Mouse (Mus musculus): ENCODE results near the gene 4931429L15Rik. TPM values are rescaled to one million over a fixed set of nuclear protein-coding genes. Genes with fewer than 3 reads are reported as not detected.

Gene 4931429L15Rik
- total and polyA plus RNA-seq, 2 experiments from 2014 or later: not detected

DNA sequence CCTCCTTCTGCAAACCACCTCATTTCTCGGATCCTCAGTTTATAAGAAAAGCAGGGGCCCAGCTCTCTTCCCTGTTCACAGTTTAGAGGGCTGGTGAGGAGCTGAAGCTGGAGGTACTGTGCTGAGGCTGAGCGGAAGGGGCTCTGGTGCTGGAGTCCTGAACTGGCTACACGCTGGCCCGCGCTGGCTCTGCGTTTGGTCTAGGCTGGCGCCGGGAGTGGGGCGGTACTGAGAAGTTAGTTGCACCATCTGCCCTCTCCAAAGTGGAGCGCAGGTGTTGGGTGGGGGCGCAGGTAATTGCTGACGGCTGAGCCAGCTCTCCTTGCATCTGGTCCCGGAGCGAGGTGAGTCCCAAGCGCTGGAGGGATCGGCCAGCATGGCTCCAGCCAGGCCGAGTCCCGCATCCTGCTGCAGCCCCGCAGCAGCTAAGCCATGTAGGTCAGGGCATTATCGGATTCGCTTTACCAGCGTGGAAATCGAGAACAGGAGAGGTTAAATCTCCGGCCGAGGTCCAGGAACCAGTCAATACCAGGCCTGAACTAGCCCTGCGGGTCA is 14.8 kb upstream of the 4931429L15Rik start:
- no peak overlapping the region for H3K27ac ChIP-seq (ENCODE audit: low read depth, low read length)
- H3K4me3 ChIP-seq (ENCODE audit: low read depth, low read length): no peak overlapping the region
- no peak overlapping the region for H3K4me2 ChIP-seq (ENCODE audit: low read depth)
- TF ChIP-seq CTCF (IDR thresholded peaks at IDR 0.05; ENCODE audit: low read depth): no peak
- H3K4me1 ChIP-seq (ENCODE audit: insufficient read depth): peaks cover 11% of the 10 kb centered on the region
- no peaks in the 10 kb centered on the region for H3K36me3 ChIP-seq (ENCODE audit: insufficient read depth)
- no peak overlapping the region for H3K9ac ChIP-seq
- ATAC-seq: no peak
- no peaks in the 10 kb centered on the region; the same call in 1 of the 2 replicates for H3K27me3 ChIP-seq (ENCODE audit: insufficient read depth, low read length)
- no peak for DNase-seq
- 45% methylated on average over 26 of the region's 26 CpGs for WGBS
- no peaks in the 10 kb centered on the region for H3K9me3 ChIP-seq (ENCODE audit: low read length)

DNA sequence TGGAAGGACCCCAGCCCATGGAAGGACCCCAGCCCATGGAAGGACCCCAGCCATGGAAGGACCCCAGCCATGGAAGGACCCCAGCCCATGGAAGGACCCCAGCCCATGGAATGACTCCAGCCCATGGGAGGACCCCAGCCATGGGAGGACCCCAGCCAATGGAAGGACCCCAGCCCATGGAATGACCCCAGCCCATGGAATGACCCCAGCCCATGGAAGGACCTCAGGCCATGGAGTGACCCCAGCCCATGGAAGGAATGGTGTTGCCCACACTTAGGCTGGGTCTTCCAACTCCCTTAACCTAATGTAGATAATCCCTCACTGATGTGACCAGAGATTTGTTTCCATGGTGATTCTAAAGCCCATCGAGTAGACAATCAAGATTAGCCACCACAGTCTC is 11.5 kb upstream of the 4931429L15Rik start:
- TF ChIP-seq CTCF (IDR thresholded peaks at IDR 0.05; ENCODE audit: low read depth): no peak
- Histone ChIP-seq H3K9me3 (ENCODE audit: low read length) (no peaks in the 10 kb centered on the region), H3K27ac (ENCODE audit: low read depth, low read length) (no peak overlapping the region), H3K4me2 (ENCODE audit: low read depth) (no peak overlapping the region), H3K4me1 (ENCODE audit: insufficient read depth) (peaks cover 16% of the 10 kb centered on the region), H3K9ac (no peak overlapping the region), H3K4me3 (ENCODE audit: low read depth, low read length) (no peak overlapping the region), H3K27me3 (ENCODE audit: insufficient read depth, low read length) (no peaks in the 10 kb centered on the region; the same call in 1 of the 2 replicates), H3K36me3 (ENCODE audit: insufficient read depth) (no peaks in the 10 kb centered on the region)
- 77% methylated on average over 1 of the region's 1 CpGs for WGBS
- DNase-seq (no peak), ATAC-seq (no peak)

DNA sequence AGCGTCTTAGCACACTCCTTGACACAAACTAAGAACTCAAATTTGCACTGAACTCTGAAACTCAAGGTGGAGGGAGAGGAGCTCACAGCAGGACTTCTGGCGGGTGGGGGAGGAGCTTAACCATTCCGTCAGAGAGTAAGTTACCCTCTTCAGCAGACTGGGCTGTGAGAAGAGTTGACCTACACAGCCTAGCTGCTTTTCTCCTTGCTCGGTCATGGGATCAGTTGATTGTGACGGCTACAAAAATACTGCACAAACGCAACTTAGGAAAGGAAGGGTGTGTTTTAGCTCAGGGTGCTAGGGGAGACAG is 10.8 kb upstream of the 4931429L15Rik start:
- ATAC-seq: no peak
- no peak overlapping the region for H3K27ac ChIP-seq (ENCODE audit: low read depth, low read length)
- TF ChIP-seq CTCF (IDR thresholded peaks at IDR 0.05; ENCODE audit: low read depth): no peak
- no peak overlapping the region for H3K9ac ChIP-seq
- H3K4me1 ChIP-seq (ENCODE audit: insufficient read depth): peaks cover 16% of the 10 kb centered on the region
- 54% methylated on average over 6 of the region's 6 CpGs for WGBS
- H3K27me3 ChIP-seq (ENCODE audit: insufficient read depth, low read length): no peaks in the 10 kb centered on the region; the same call in 1 of the 2 replicates
- H3K9me3 ChIP-seq (ENCODE audit: low read length): no peaks in the 10 kb centered on the region
- no peaks in the 10 kb centered on the region for H3K36me3 ChIP-seq (ENCODE audit: insufficient read depth)
- H3K4me2 ChIP-seq (ENCODE audit: low read depth): no peak overlapping the region
- DNase-seq: no peak
- no peak overlapping the region for H3K4me3 ChIP-seq (ENCODE audit: low read depth, low read length)

DNA sequence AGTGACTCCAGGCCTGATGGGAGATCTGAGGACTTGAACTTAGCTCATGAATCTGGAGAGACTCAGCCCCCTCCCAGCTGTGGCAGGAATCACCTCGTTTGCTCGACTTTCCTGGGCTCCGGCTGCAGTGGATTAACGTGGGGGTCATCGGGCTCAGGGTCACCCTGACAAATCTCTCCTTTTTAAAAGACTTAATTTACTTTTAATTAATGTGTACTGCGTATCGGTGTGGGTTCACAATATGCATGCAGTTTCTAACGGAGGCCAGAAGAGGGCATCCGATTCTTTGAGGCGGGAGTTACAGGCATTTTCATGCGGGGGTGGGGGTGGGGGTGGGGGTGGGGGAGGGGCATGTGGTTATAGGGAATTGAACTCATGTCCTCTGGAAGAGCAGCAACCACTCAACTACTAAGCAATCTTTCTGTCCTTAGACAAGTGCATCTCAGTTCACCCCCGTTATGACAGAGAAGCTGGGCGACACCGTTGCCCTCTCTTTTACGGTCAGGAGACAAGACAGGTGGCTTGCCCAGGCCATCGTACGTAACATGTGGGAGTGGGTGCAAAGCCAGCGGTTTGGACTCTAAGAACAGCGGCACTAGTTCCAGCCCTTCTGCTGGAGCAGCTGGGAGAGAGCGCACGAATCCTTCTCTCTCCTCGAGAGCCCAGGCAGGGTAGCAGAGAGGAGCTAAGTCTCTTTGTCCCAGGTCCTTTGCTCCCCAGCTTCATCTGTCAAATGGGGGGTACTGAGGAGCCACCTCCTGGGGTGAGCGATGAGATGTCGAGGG is 10.2 kb upstream of the 4931429L15Rik start:
- H3K27me3 ChIP-seq (ENCODE audit: insufficient read depth, low read length): no peaks in the 10 kb centered on the region; the same call in 1 of the 2 replicates
- H3K4me1 ChIP-seq (ENCODE audit: insufficient read depth): peaks cover 16% of the 10 kb centered on the region
- H3K4me2 ChIP-seq (ENCODE audit: low read depth): no peak overlapping the region
- no peak overlapping the region for H3K9ac ChIP-seq
- H3K4me3 ChIP-seq (ENCODE audit: low read depth, low read length): no peak overlapping the region
- ATAC-seq: no peak
- H3K9me3 ChIP-seq (ENCODE audit: low read length): no peaks in the 10 kb centered on the region
- no peak for DNase-seq
- peak; percentile 31; the same call in 1 of the 2 replicates for TF ChIP-seq CTCF (IDR thresholded peaks at IDR 0.05; ENCODE audit: low read depth)
- 30% methylated on average over 24 of the region's 24 CpGs for WGBS
- no peak overlapping the region for H3K27ac ChIP-seq (ENCODE audit: low read depth, low read length)
- H3K36me3 ChIP-seq (ENCODE audit: insufficient read depth): no peaks in the 10 kb centered on the region

DNA sequence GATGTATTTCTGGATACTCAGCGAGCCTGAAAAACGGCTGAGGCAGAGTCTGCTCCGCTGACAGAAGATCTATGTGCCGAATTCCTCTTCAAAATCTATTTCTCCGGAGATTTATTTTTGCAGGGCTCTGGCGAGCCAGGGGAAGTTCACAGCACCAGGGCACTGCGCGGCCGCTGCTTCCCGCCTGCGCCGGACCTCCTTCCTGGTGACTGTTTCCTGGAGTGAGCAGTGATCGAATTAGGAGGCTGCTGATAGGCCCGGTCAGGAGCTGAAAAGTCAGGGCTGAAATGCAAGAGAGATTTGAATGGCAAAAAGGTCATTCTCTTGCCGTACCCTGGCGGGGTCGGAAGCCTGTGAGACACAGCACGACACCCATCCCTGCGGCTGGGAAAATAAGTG is 9.5 kb upstream of the 4931429L15Rik start:
- Histone ChIP-seq H3K27ac (ENCODE audit: low read depth, low read length) (peak overlapping the region; percentile 85), H3K27me3 (ENCODE audit: insufficient read depth, low read length) (no peaks in the 10 kb centered on the region; the same call in 1 of the 2 replicates), H3K4me3 (ENCODE audit: low read depth, low read length) (peak overlapping the region; percentile 18), H3K36me3 (ENCODE audit: insufficient read depth) (no peaks in the 10 kb centered on the region), H3K4me1 (ENCODE audit: insufficient read depth) (peaks cover 16% of the 10 kb centered on the region), H3K9me3 (ENCODE audit: low read length) (no peaks in the 10 kb centered on the region), H3K4me2 (ENCODE audit: low read depth) (peak overlapping the region; percentile 46), H3K9ac (peak overlapping the region; percentile 51)
- ATAC-seq (peak; percentile 44), DNase-seq (no peak)
- TF ChIP-seq CTCF (IDR thresholded peaks at IDR 0.05; ENCODE audit: low read depth): no peak
- WGBS: 7% methylated on average over 19 of the region's 19 CpGs

DNA sequence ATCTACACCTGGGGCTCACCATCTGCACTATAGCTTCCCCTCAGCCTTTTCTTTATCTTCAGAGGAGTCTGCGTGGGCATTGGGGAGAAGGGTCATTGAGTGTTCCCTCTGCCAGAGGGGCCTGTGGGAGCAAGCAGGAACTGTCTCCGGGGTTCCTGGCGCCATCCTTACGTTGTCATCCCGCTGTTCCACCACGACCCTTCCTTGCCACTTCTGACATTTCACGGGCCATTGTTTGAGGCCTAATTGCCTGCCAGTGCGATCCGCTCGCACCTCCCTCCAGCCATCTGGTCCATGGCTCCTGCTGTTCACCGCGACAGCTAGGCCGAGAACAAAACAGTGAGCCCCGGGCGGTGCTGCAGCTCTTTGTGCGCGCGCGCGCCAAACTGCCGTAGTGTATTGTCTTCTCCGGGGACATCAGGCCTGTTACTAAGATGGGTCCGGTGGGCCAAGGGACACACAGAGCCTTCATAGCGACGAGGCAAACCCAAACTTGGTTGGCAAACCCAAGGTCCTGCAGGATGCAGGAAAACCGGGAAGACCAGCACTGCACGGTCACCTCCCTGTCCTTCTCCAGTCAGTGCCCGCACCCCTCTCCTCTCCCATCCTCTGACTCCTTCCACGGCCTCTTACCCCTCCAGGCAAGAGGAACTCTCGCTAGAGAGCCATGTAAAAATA is 8.9 kb upstream of the 4931429L15Rik start:
- WGBS: under 1% methylated on average over 30 of the region's 30 CpGs
- no peak for TF ChIP-seq CTCF (IDR thresholded peaks at IDR 0.05; ENCODE audit: low read depth)
- peak; percentile 87 for DNase-seq
- H3K36me3 ChIP-seq (ENCODE audit: insufficient read depth): no peaks in the 10 kb centered on the region
- peak; percentile 90 for ATAC-seq
- peak overlapping the region; percentile 85 for H3K27ac ChIP-seq (ENCODE audit: low read depth, low read length)
- peak overlapping the region; percentile 51 for H3K9ac ChIP-seq
- peak overlapping the region; percentile 18 for H3K4me3 ChIP-seq (ENCODE audit: low read depth, low read length)
- peaks cover 16% of the 10 kb centered on the region for H3K4me1 ChIP-seq (ENCODE audit: insufficient read depth)
- H3K4me2 ChIP-seq (ENCODE audit: low read depth): peak overlapping the region; percentile 46
- H3K9me3 ChIP-seq (ENCODE audit: low read length): no peaks in the 10 kb centered on the region
- no peaks in the 10 kb centered on the region; the same call in 1 of the 2 replicates for H3K27me3 ChIP-seq (ENCODE audit: insufficient read depth, low read length)

Data from forebrain, postnatal 0 days (tissue).